Mouse (Mus musculus): ENCODE measurements around the gene Swap70. TPM values are rescaled to one million over a fixed set of nuclear protein-coding genes. Genes with fewer than 3 reads are reported as not detected.

Swap70 gene
- polyA plus RNA-seq (2014; fragmentation: Illumina TruSeq; extraction: RNeasy Lipid Tissue Mini Kit (QIAGEN cat#74804); ENCODE audit: low read depth, low replicate concordance) = 6.4 TPM

GRCm38 (mm10) chr7:110221586-110222481 lies at the start of gene Swap70:
Swap70 (plus strand) TSS chr7:110221711.

Other genes with a start within 250 kb of the Swap70 start
- gene Tmem41b, start 234.8 kb upstream of the Swap70 start, polyA plus RNA-seq (2014; fragmentation: Illumina TruSeq; extraction: RNeasy Lipid Tissue Mini Kit (QIAGEN cat#74804); ENCODE audit: low read depth, low replicate concordance) = 64.7 TPM
- gene Ipo7, start 203.4 kb upstream of the Swap70 start, polyA plus RNA-seq (2014; fragmentation: Illumina TruSeq; extraction: RNeasy Lipid Tissue Mini Kit (QIAGEN cat#74804); ENCODE audit: low read depth, low replicate concordance) = 117 TPM
- 7.6 TPM for gene Zfp143, start 160.5 kb upstream of the Swap70 start, polyA plus RNA-seq (2014; fragmentation: Illumina TruSeq; extraction: RNeasy Lipid Tissue Mini Kit (QIAGEN cat#74804); ENCODE audit: low read depth, low replicate concordance)
- 3.4 TPM for gene Wee1, start 99.7 kb upstream of the Swap70 start, polyA plus RNA-seq (2014; fragmentation: Illumina TruSeq; extraction: RNeasy Lipid Tissue Mini Kit (QIAGEN cat#74804); ENCODE audit: low read depth, low replicate concordance)